Mouse (Mus musculus) thymus, adult 18-20 months (tissue): Measurements from ENCODE around the gene Pim3.
"Not testable (repeated sequence)": the region's sequence is repeated elsewhere in the genome, so short reads cannot be mapped to it uniquely, and the experiment has no call there.

Experiments
- DNase-seq, 2 experiments: peaks; one replicate each; pipeline ENCODE4 v3.0.0; 2022; ENCODE audit warnings: mixed read lengths in 2 of 2

Pim3 gene

GRCm38 (mm10) chr15:88861772-88862622, at the start of gene Pim3:
Gene Pim3, plus strand, starts transcription at chr15:88862186.
- DNase-seq: peak; percentile 92 to 93

- no peak for DNase-seq
Observed at GRCm38 (mm10) chr15:88813262-88813661, 48.7 kb upstream of the Pim3 start.

- not testable (repeated sequence) for DNase-seq
Observed at GRCm38 (mm10) chr15:88813873-88814272, 48.1 kb upstream of the Pim3 start.

GRCm38 (mm10) chr15:88814411-88815047, 47.5 kb upstream of the Pim3 start:
- DNase-seq: no peak

GRCm38 (mm10) chr15:88815196-88815700, 46.7 kb upstream of the Pim3 start:
- DNase-seq: no peak

- DNase-seq: peak; percentile 100
Observed at GRCm38 (mm10) chr15:88819026-88819905, 42.7 kb upstream of the Pim3 start, which contains the start of the genes Alg12 and Creld2. Gene Alg12, minus strand, starts transcription at chr15:88819318. Gene Creld2, plus strand, starts transcription at chr15:88819646.

- DNase-seq: no peak
Observed at GRCm38 (mm10) chr15:88819906-88820303, 42.1 kb upstream of the Pim3 start.

GRCm38 (mm10) chr15:88821403-88821802, 40.6 kb upstream of the Pim3 start:
- DNase-seq: no peak

GRCm38 (mm10) chr15:88822513-88822912, 39.5 kb upstream of the Pim3 start:
- DNase-seq: no peak

- DNase-seq: no peak
Observed at GRCm38 (mm10) chr15:88823376-88823775, 38.6 kb upstream of the Pim3 start.

GRCm38 (mm10) chr15:88827466-88827865, 34.5 kb upstream of the Pim3 start:
- no peak for DNase-seq

GRCm38 (mm10) chr15:88827991-88828799, 33.8 kb upstream of the Pim3 start:
- DNase-seq: peak; percentile 34 to 35

- DNase-seq: peak; percentile 56 to 70
Observed at GRCm38 (mm10) chr15:88828800-88829705, 32.9 kb upstream of the Pim3 start.

GRCm38 (mm10) chr15:88829791-88830440, 32.1 kb upstream of the Pim3 start:
- no peak for DNase-seq

- DNase-seq: no peak
Observed at GRCm38 (mm10) chr15:88830696-88831095, 31.3 kb upstream of the Pim3 start.

- no peak for DNase-seq
Observed at GRCm38 (mm10) chr15:88831482-88831881, 30.5 kb upstream of the Pim3 start.

GRCm38 (mm10) chr15:88832536-88832935, 29.4 kb upstream of the Pim3 start:
- no peak for DNase-seq

- DNase-seq: no peak
Observed at GRCm38 (mm10) chr15:88836031-88836430, 26.0 kb upstream of the Pim3 start.

GRCm38 (mm10) chr15:88836571-88836970, 25.4 kb upstream of the Pim3 start:
- no peak for DNase-seq
